Mouse (Mus musculus): ENCODE measurements around the gene Lmo4. TPM values are rescaled to one million over a fixed set of nuclear protein-coding genes. Genes with fewer than 3 reads are reported as not detected.

Lmo4 gene
- polyA plus RNA-seq, 1 experiment from 2014 or later, result 60.6 TPM

DNA sequence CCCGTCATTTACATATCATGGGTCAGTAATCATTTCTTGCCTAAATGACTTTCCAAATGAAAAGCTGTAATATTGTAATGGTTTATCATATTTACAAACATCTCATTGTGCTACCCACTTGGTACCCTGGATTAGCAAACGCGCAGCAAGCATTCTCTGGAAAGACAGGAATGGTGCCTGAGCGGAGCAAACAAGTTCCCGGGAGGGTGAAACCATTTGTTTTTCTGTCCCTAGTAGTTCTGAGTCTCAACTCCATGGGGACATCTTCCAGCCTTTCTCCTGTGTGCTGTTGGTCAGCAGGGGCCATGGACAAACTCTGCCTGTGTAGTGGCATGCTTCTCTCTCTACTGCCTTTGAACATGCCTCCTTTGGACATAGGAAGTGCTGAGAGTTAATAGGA is 64.2 kb downstream of the Lmo4 start:
- ATAC-seq, result no peak
- Histone ChIP-seq H3K9me3 (no peaks in the 10 kb centered on the region), H3K4me1 (replicated peaks) (no peaks in the 10 kb centered on the region; the same call in 1 of the 2 replicates), H3K36me3 (no peaks in the 10 kb centered on the region), H3K27ac (no peak overlapping the region), H3K4me2 (replicated peaks) (no peak overlapping the region), H3K27me3 (no peaks in the 10 kb centered on the region), H3K4me3 (replicated peaks) (no peak overlapping the region), H3K9ac (replicated peaks) (no peak overlapping the region)
- 91% methylated on average over 5 of the region's 5 CpGs for WGBS

- Histone ChIP-seq H3K9ac (replicated peaks) (no peak overlapping the region), H3K27me3 (no peaks in the 10 kb centered on the region), H3K36me3 (no peaks in the 10 kb centered on the region), H3K27ac (no peak overlapping the region), H3K4me2 (replicated peaks) (no peak overlapping the region), H3K9me3 (no peaks in the 10 kb centered on the region), H3K4me3 (replicated peaks) (no peak overlapping the region), H3K4me1 (replicated peaks) (no peaks in the 10 kb centered on the region; the same call in 1 of the 2 replicates)
- WGBS, result 91% methylated on average over 3 of the region's 3 CpGs
- no peak for ATAC-seq
These were observed 66.4 kb downstream of the Lmo4 start for GRCm38 (mm10) chr3:144138659-144139058.

Measured in midbrain, embryonic 13.5 days (tissue).